Mouse (Mus musculus) heart, adult 11 months (tissue): Measurements from ENCODE around the gene Myo1c.

Experiments used
- DNase-seq: peaks from one replicate; pipeline ENCODE4 v3.0.0; 2022

The Myo1c gene

DNA sequence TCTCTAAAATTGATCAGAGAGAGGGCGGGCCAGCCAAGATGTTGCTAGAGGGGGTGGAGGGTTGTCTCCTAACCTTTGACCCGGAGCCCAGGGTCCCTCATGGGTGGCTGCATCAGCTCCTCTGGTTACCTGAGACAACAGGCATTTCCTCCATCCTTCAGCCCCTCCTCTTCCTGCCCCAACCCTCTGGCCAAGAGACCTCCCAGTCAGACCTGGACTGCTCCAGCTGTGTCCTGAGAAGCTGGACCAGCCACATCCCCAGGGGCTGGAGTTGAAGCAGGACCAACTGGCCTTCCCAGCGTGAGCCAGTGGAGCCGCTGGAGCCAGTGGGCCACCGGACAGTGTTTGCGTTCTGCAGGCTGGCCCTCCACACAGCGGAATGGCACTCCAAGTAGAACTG is at the start of gene Myo1c:
Gene Myo1c (plus strand): TSS at position 194 of the 400 bp plus-strand sequence.
- DNase-seq: peak; percentile 99

GRCm38 (mm10) chr11:75604826-75605225 is 45.5 kb upstream of the Myo1c start:
- no peak for DNase-seq

DNA sequence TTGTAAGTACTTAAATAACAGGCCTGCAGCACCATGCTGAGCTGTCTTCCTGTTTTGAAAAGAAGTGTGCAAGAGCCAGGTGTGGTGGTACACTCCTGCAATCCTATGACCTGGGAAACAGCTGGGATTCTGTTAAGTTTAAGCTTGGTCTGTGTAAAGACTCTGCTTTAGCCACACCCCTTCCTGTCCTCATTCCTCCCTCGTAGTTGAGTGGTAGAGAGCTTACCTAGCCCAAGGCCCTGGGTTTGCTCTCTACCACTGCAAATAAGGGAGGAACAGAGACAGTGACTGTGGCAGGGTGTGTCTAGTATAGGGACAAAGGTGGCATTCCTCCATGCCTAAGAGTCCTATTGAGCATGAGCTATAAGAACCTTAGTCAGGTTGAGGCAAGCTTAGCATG is 45.0 kb upstream of the Myo1c start:
- no peak for DNase-seq

GRCm38 (mm10) chr11:75608776-75609175 is 41.5 kb upstream of the Myo1c start:
- DNase-seq: no peak

GRCm38 (mm10) chr11:75610021-75610420 is 40.3 kb upstream of the Myo1c start:
- no peak for DNase-seq

DNA sequence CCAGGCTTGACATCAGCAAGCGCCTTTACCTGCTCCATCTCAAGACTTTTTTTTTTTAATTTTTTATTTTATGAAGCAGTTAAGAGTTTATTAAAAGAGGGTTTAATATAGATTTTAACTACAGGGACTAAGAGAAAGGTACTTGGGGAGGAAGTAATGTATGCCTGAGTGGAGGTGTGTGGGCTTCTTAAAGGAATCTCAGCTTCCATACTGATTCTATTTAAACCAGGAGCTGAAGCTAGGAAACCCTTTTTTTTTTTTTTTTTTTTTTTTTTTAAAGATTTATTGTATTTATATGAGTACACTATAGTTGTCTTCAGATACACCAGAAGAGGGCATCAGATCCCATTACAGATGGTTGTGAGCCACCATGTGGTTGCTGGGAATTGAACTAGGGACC is 35.5 kb upstream of the Myo1c start:
- no peak for DNase-seq

GRCm38 (mm10) chr11:75615556-75615955 is 34.7 kb upstream of the Myo1c start:
- no peak for DNase-seq

GRCm38 (mm10) chr11:75619133-75619532 is 31.2 kb upstream of the Myo1c start:
- no peak for DNase-seq

DNA sequence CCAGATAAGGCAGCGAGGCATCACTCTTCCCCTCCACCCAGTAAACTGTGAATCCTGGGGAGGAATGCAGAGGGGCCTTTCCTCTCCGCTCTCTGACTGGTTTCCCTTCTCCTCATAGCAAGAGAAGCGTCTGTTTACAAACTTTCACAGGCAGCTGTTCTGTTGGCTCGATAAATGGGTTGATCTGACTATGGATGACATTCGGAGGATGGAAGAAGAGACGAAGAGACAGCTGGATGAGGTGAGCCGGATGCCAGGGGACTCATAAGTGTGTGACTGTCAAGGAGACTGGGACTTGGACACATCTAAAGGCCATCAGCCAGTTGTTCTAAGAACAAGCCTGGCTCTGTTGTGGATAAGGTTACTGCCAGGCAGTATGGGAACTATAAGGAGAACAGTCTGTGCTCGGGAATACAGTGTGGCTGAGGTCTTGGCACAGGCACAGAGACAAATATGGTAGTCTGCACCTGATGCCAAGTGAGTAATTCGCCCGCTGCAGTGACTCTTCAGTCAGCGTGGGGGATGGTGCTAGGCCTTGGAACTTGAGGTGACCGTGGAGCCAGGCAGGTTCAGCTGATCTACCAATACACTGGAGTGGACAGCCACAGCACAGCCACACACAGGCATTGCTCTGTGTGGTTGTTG is 30.0 kb upstream of the Myo1c start:
- peak; percentile 97 for DNase-seq

- DNase-seq: no peak
Measured at GRCm38 (mm10) chr11:75621426-75621825, 28.9 kb upstream of the Myo1c start.

DNA sequence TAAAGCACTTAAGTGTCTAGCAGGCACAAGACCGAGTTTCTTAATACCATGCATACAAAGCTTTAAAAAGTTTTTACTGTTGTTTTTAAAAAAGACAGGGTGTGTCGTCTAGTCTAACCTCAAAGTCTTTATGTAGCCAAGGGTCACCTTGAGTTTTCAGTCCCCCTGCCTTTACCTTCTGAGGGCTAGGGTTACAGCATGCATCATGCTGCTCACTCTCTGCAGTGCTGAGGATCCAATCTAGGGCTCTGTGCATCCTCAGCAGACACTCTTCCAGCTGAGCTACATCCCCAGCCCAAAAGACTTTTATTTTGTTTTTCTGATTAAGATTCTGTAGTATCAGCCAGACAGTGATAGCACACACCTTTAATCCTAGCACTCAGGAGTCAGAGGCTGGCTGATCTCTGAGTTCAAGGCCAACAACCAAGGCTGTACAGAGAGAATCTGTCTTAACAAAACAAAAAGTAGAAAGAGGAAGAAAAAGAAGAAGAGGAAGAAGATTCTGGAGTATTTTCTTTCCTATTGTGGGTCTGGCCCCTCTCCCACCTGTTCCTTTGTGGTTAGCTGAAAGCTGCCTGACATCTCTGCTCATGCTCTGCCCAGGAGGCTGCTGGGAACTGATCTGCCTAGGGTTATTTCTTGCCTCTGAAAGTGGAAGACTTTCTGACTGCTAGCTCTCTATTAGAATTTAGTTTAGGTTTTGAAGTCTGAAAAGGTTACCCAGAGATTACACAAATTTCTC is 27.5 kb upstream of the Myo1c start:
- no peak for DNase-seq

GRCm38 (mm10) chr11:75624102-75624554 is 26.2 kb upstream of the Myo1c start:
- DNase-seq: peak; percentile 96

GRCm38 (mm10) chr11:75625820-75626219 is 24.5 kb upstream of the Myo1c start:
- peak; percentile 94 for DNase-seq

GRCm38 (mm10) chr11:75630098-75630497 is 20.2 kb upstream of the Myo1c start:
- no peak for DNase-seq

DNA sequence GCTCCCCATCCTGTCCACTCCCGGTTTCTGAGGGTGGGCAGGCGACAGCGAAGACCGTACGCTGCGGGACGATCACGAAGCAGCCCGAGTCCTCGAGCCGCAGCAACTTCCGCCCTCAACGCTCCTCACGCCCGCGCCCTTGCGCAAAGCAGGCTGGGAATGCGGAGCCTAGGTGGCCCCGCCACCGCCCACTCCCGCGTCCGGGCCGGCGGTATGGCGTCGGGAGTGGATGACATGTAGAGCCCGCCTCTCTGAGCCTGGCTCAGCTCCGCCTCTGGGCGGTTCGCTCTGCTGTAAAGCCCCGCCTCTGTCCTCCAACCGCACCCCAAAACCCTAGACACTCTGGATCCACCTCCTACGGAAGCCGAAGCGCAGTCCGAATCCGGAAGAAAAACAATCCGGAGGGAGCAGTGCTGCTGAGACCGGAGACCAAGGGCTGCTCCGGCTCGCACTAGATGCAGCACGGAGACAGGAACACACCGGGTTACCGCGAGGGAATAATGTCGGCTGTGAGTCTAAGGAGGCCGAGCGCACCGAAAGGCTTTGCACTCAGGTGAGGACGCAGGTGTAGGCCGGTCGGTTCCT is 19.6 kb upstream of the Myo1c start, which contains the start of gene Inpp5k:
Gene Inpp5k (plus strand): TSS at position 344 of the 585 bp plus-strand sequence.
- peak; percentile 100 for DNase-seq

- DNase-seq: peak; percentile 92
Measured at GRCm38 (mm10) chr11:75631561-75632225, 18.6 kb upstream of the Myo1c start.

GRCm38 (mm10) chr11:75632921-75633320 is 17.4 kb upstream of the Myo1c start:
- DNase-seq: peak; percentile 91

GRCm38 (mm10) chr11:75634801-75635200 is 15.5 kb upstream of the Myo1c start:
- peak; percentile 94 for DNase-seq

DNA sequence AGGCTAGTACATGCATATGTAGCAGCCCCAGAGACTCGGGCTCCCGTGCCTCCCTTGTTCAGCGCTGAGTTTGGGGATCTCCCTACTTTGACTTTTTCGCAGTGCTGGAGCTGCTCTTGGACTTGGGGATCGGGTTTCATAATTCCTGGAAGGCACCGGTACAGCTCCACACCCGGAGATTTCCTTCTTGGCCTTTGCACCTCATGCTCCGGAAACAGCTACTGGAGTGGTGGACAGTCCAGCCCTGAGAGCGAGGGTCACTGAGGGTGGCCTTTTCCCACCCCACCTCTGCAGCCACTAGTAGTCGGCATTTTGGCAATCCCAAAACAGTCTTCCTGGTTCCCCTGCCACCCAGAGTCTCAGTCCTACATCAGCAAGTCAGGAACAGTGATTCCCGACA is 15.0 kb upstream of the Myo1c start:
- peak; percentile 98 for DNase-seq

- no peak for DNase-seq
Measured at GRCm38 (mm10) chr11:75643323-75643722, 7.0 kb upstream of the Myo1c start.

DNA sequence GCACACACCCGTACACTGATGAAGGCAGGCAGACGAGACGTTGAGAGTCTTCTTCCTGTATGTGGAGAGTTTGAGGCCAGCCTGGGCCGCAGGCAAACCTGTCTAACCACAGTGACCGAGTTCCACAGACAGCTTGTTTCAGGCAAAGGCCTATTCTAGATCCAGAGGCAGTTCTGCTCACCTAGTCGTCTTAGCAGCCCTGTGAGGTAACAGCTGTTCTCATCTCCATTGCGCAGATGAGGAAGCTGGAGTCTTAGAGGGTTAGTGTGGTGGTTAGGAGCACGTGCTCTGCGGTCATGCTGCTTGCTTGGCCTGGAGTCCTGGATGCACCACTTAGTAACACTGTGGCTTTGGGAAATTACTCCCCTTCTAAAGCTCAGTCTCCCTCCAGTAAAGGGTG is 5.6 kb upstream of the Myo1c start:
- DNase-seq: peak; percentile 95

- peak; percentile 97 for DNase-seq
Measured at GRCm38 (mm10) chr11:75647681-75648211, 2.6 kb upstream of the Myo1c start.

DNA sequence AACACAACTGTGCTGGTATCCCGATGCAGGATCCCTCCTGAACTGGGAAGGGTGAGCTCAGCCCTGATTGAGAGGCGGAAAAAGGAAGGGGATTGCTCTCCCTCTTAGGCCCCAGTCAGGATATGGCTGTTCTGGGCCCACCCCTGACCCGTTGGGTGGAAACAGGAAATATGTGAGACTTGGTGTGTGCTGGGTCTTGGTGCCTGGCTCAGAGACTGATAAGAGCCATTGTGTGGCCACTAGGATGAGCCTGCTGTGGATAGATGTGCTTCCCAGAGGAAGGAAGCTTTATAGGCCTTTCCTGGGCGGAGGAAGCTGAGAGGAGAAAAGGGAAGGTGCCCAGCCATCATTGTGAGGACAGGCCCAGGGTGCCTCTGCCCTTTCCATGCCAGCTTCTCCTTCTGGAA is 1.1 kb upstream of the Myo1c start:
- DNase-seq: peak; percentile 99
